9 mouse cellular contexts compared by ENCODE assay signal in the genomic region with DNA sequence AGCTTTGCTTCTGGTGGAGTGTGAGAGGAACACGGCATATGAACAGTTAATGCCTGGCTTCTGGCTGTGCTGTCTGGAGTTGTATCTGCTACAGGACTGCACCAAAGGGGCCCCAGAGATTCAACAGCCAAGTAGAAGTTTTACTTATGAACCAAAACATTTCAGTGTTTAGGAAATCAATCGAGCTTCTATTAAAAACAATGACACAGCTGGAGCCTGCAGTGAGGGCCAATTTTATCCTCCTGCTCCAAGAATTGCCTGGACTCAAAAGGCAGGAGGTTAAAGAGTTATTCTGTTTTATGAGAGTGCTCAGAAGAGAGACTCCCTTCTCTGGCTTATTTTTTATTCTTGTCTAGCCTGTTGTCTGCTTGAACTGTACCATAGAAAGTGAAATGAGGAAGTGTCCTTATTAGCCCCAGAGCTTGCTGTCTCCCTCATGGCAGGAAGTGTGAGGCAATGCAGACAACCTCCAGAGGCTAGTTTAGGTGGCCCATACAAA.
A peak's percentile ranks its signal among the peaks of the same experiment; 100 is the strongest.
DNase-seq lines count a peak whose midpoint lies in the region; ATAC-seq lines count a peak whose summit lies in the region.
"Had no signal": no experiment of that assay in that cellular context is flagged by ENCODE, and none has a peak within 500 bp of the region (broad histone marks: within the 10 kb centered on the region; RNA-seq: fewer than 3 reads in every experiment).

No protein-coding gene starts in this region.

- H3K4me1 ChIP-seq in heart, embryonic 10.5 days: 0 out of 2 replicates have a peak, but pooled peaks cover 3% of the 10 kb centered on the region
- peaks cover 11% of the 10 kb centered on the region; the same call in 1 of the 2 replicates for H3K4me1 ChIP-seq in kidney, embryonic 16.5 days (ENCODE audit: insufficient read depth, low read length)
- peaks cover 23% of the 10 kb centered on the region for H3K4me1 ChIP-seq in forebrain, embryonic 13.5 days

- H3K36me3 ChIP-seq in heart, embryonic 10.5 days: no peaks in the 10 kb centered on the region
- no peaks in the 10 kb centered on the region for H3K36me3 ChIP-seq in kidney, embryonic 16.5 days (ENCODE audit: insufficient read depth, low read length)
- H3K36me3 ChIP-seq in forebrain, embryonic 13.5 days (ENCODE audit: poor library complexity, severe bottlenecking): no peaks in the 10 kb centered on the region

- peak; percentile 17 to 23 for DNase-seq in heart, postnatal 10 days
- no peak for DNase-seq in heart, embryonic 10.5 days (ENCODE audit: low spot score)
- peak; percentile 23 to 46 for DNase-seq in urinary bladder, postnatal 4 days (ENCODE audit: low spot score in 2 of 2)
- DNase-seq in urinary bladder, postnatal 10 days (ENCODE audit: low spot score): no peak
- peak; percentile 6 to 10 for DNase-seq in monocyte, adult 2 months (ENCODE audit: low read depth in 1 of 2, low spot score in 2 of 2)
- DNase-seq in T-cell, adult 2 months (ENCODE audit: low spot score): no peak

- no peak overlapping the region for H3K4me3 ChIP-seq in heart, embryonic 10.5 days
- H3K4me3 ChIP-seq in kidney, embryonic 16.5 days (ENCODE audit: low read length): no peak overlapping the region
- no peak overlapping the region for H3K4me3 ChIP-seq in forebrain, embryonic 13.5 days
- H3K4me3 ChIP-seq: heart, adult 2 months had no signal

- H3K9me3 ChIP-seq in heart, embryonic 10.5 days: no peaks in the 10 kb centered on the region
- no peaks in the 10 kb centered on the region for H3K9me3 ChIP-seq in kidney, embryonic 16.5 days (ENCODE audit: low read length)
- no peaks in the 10 kb centered on the region for H3K9me3 ChIP-seq in forebrain, embryonic 13.5 days (replicated peaks)

- intact Hi-C loops in heart, postnatal 10 days (cut with DNase I): no loop called here

- WGBS in heart, embryonic 10.5 days: 46% methylated on average over 2 of the region's 2 CpGs
- 28% methylated on average over 2 of the region's 2 CpGs for WGBS in kidney, embryonic 16.5 days
- 10% methylated on average over 2 of the region's 2 CpGs for WGBS in forebrain, embryonic 13.5 days

- no peak overlapping the region for H3K27ac ChIP-seq in heart, embryonic 10.5 days
- H3K27ac ChIP-seq in kidney, embryonic 16.5 days (ENCODE audit: low read length): peak overlapping the region; percentile 3; the same call in 1 of the 2 replicates
- H3K27ac ChIP-seq in forebrain, embryonic 13.5 days: no peak overlapping the region
- H3K27ac ChIP-seq: heart, adult 2 months had no signal

- peak; percentile 78 for ATAC-seq in kidney, embryonic 16.5 days (ENCODE audit: low FRiP score, low TSS enrichment)
- ATAC-seq in forebrain, embryonic 13.5 days: no peak

- H3K9ac ChIP-seq in kidney, embryonic 16.5 days (replicated peaks; ENCODE audit: low read length): no peak overlapping the region
- no peak overlapping the region for H3K9ac ChIP-seq in forebrain, embryonic 13.5 days

- H3K27me3 ChIP-seq in heart, embryonic 10.5 days (ENCODE audit: insufficient read depth, poor library complexity, severe bottlenecking): no peaks in the 10 kb centered on the region
- H3K27me3 ChIP-seq in kidney, embryonic 16.5 days (ENCODE audit: insufficient read depth, low read length): no peaks in the 10 kb centered on the region
- H3K27me3 ChIP-seq in forebrain, embryonic 13.5 days: peaks cover 33% of the 10 kb centered on the region

- no peak overlapping the region for H3K4me2 ChIP-seq in kidney, embryonic 16.5 days (replicated peaks; ENCODE audit: low read depth, low read length)
- no peak overlapping the region for H3K4me2 ChIP-seq in forebrain, embryonic 13.5 days

Comparison
In these comparisons a context has a peak if more than half of its experiments do, and no peak if none do; other contexts are left out.
1. DNase-seq: peak in heart, postnatal 10 days (2 of 2), urinary bladder, postnatal 4 days (2 of 2) and monocyte, adult 2 months (2 of 2); none in heart, embryonic 10.5 days (single experiment), urinary bladder, postnatal 10 days (single experiment) and T-cell, adult 2 months (single experiment).